Mouse (Mus musculus): ENCODE measurements around the gene Rimbp3. TPM values are rescaled to one million over a fixed set of nuclear protein-coding genes. Genes with fewer than 3 reads are reported as not detected.

Gene Rimbp3
- total RNA-seq, 2 experiments from 2014 or later, result 1.8 to 2.0 TPM

DNA sequence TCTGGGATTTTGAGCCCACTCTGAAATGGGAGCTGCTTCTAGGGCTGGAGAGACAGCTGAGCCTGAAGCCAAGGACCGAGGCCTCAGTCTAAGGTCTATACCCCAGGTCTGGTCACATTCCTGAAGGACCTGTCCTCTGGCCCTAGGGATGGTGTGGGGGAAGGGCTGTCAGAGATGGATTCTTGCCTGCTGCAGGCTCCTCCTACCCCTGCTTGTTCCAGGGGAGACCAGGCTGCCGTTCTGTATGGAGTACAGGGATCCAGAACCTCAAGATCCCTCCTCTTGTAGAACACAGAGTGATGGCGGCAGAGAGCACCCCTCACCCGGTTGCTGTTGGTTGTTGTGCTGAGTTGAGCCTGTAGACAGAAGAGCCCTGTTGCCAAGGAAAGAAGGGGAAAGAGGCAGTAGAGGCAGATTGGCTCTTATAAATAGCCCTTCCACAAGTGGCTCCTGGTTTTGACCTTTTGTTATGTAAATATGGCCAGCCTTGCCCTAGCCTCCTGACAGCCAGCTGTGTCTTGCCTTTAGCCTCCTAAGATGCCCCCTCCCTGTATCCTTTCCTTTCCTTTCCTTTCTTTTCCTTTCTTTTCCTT lies 45.7 kb downstream of the Rimbp3 start:
- no peak for DNase-seq (ENCODE audit: low spot score in 2 of 2)

DNA sequence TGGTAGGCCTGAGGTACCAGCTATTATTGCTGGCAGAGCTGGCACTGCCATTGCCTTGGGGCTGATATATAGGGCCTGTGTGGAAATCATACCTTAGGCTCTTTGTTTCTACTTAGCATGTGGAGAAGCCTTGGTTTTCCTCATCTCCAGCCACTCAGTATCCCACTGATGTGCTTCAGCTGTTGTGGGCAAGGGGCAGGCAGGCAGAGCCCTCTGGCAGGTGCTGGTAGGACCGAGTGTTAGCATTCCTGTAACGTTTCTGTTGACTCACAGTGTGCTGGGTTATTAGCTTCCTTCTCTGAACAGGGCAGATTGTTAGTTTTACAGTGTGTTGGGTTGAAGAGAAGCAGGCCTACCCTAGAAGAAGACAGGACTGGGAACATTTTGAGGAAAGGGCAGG lies 46.9 kb downstream of the Rimbp3 start:
- no peak for DNase-seq (ENCODE audit: low spot score in 2 of 2)

DNA sequence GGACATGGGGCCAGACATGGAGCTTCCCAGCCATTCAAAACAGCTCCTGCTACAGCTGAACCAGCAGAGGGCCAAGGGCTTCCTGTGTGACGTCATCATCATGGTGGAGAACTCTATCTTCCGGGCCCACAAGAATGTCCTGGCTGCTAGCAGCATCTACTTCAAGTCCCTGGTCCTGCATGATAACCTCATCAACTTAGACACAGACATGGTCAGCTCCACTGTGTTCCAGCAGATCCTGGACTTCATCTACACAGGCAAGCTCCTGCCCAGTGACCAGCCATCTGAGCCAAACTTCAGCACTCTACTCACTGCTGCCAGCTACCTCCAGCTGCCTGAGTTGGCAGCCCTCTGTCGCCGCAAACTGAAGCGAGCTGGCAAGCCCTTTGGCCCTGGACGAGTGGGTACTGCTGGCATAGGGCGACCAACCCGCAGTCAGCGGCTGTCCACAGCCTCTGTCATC lies 49.0 kb downstream of the Rimbp3 start:
- DNase-seq (ENCODE audit: low spot score in 2 of 2), result no peak

DNA sequence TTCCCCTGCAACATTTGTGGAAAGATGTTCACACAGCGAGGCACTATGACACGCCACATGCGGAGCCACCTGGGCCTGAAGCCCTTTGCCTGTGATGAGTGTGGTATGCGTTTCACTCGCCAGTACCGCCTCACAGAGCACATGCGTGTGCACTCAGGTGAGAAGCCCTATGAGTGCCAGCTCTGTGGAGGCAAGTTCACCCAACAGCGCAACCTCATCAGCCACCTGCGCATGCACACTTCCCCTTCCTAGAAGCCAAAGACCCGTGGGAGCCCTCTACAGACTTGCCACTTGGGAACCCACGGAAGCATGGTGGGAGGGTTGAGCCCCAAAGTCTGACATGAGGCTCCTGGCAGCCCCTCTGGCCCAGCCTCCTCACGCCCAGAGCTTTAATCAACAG lies 50.5 kb downstream of the Rimbp3 start:
- DNase-seq (ENCODE audit: low spot score in 2 of 2), result no peak

DNA sequence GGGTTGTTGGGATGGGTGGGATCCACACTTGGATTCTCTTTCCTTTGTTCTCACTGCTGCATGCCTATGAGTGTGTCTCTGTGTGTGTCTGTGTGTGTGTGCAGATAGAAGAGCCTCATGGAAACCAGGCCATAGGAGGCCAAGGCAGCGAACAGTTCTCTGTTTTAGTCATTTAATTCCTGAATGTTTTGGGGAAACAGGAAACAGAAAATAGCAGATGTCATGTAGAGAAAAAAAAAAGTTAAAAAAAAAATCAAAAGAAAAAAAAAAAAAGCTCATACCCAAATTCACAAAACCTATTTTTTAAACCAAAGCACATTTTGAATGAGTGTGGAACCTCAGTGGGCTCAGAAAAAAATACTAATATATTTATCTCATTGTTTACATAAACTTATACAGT lies 52.9 kb downstream of the Rimbp3 start:
- no peak for DNase-seq (ENCODE audit: low spot score in 2 of 2)

Other genes with a start within 250 kb of the Rimbp3 start
- gene Mapk1, start 225.2 kb upstream of the Rimbp3 start, total RNA-seq (2021), result 100 to 1,000 TPM; 448 to 457 TPM
- 10 to 100 TPM; 30.8 to 40.4 TPM for gene Ypel1, start 138.9 kb upstream of the Rimbp3 start, total RNA-seq (2021)
- 10 to 100 TPM; 83.6 to 84.8 TPM for gene Ppil2, start 97.3 kb upstream of the Rimbp3 start, total RNA-seq (2021)
- 1 to 10 TPM; 2.4 to 3.9 TPM for gene 2610318N02Rik, start 83.4 kb upstream of the Rimbp3 start, total RNA-seq (2021)
- gene Sdf2l1, start 76.2 kb upstream of the Rimbp3 start, total RNA-seq (2021), result 10 to 100 TPM; 28.1 to 30.8 TPM
- 10 to 100 TPM; 23.7 to 26.4 TPM for gene Ydjc, start 64.0 kb upstream of the Rimbp3 start, total RNA-seq (2021)
- 1 to 10 TPM; 1.6 to 4.4 TPM for gene Ccdc116, start 61.4 kb upstream of the Rimbp3 start, total RNA-seq (2021)
- 100 to 1,000 TPM; 133 to 147 TPM for gene Ube2l3, start 6.0 kb upstream of the Rimbp3 start, total RNA-seq (2021)
- gene Hic2, start 25.0 kb downstream of the Rimbp3 start, total RNA-seq (2021), result 1 to 10 TPM; 5.3 to 6.1 TPM
- gene Tmem191c, start 67.5 kb downstream of the Rimbp3 start, total RNA-seq (2021), result 100 to 1,000 TPM in 1 of 2 experiments, 10 to 100 TPM in 1; 92.5 to 102 TPM
- 1 to 10 TPM; 3.1 TPM for gene Serpind1, start 122.8 kb downstream of the Rimbp3 start, total RNA-seq (2021)
- 10 to 100 TPM; 22.0 to 23.5 TPM for gene Snap29, start 197.4 kb downstream of the Rimbp3 start, total RNA-seq (2021)
- 100 to 1,000 TPM; 350 to 352 TPM for gene Pi4ka, start 197.7 kb downstream of the Rimbp3 start, total RNA-seq (2021)
- gene Crkl, start 243.4 kb downstream of the Rimbp3 start, total RNA-seq (2021), result 10 to 100 TPM; 37.0 to 39.8 TPM

Measured in left cerebral cortex, adult 18-20 months (tissue).